ENCODE assay signal across 26 mouse cellular contexts in genomic region chr13:96588642-96589041, GRCm38 (mm10). TPM values are rescaled to one million over a fixed set of nuclear protein-coding genes. Genes with fewer than 3 reads are reported as not detected.
DNase-seq lines count a peak whose midpoint lies in the region; ATAC-seq lines count a peak whose summit lies in the region.
"Had no signal": no experiment of that assay in that cellular context is flagged by ENCODE, and none has a peak within 500 bp of the region (broad histone marks: within the 10 kb centered on the region; RNA-seq: fewer than 3 reads in every experiment).

No protein-coding gene starts in this region.

- no peaks in the 10 kb centered on the region for H3K27me3 ChIP-seq in embryonic facial prominence, embryonic 14.5 days (replicated peaks; ENCODE audit: control insufficient read depth, insufficient read depth, low read length)
- no peaks in the 10 kb centered on the region for H3K27me3 ChIP-seq in embryonic facial prominence, embryonic 10.5 days (replicated peaks; ENCODE audit: low read depth, poor library complexity, severe bottlenecking)
- H3K27me3 ChIP-seq in lung, embryonic 16.5 days (ENCODE audit: control insufficient read depth, insufficient read depth, low read depth, low read length): no peaks in the 10 kb centered on the region
- no peaks in the 10 kb centered on the region for H3K27me3 ChIP-seq in embryonic facial prominence, embryonic 15.5 days
- no peaks in the 10 kb centered on the region for H3K27me3 ChIP-seq in heart, embryonic 11.5 days (ENCODE audit: control insufficient read depth, insufficient read depth, low read length)
- H3K27me3 ChIP-seq: CH12.LX; embryonic facial prominence, embryonic 13.5 days; forebrain, embryonic 12.5 days; Patski had no signal

- no peak overlapping the region for H3K4me3 ChIP-seq in embryonic facial prominence, embryonic 14.5 days (ENCODE audit: low read depth, low read length)
- H3K4me3 ChIP-seq in embryonic facial prominence, embryonic 10.5 days: no peak overlapping the region
- no peak overlapping the region for H3K4me3 ChIP-seq in lung, embryonic 16.5 days (ENCODE audit: low read length)
- no peak overlapping the region for H3K4me3 ChIP-seq in embryonic facial prominence, embryonic 15.5 days (replicated peaks)
- no peak overlapping the region for H3K4me3 ChIP-seq in heart, embryonic 11.5 days (ENCODE audit: low read depth, low read length)
- H3K4me3 ChIP-seq: embryonic facial prominence, embryonic 13.5 days; erythroblast, embryonic 14.5 days; forebrain, embryonic 10.5 days; forebrain, embryonic 12.5 days had no signal

- no peaks in the 10 kb centered on the region for H3K9me3 ChIP-seq in embryonic facial prominence, embryonic 14.5 days (ENCODE audit: control insufficient read depth, low read length)
- no peaks in the 10 kb centered on the region for H3K9me3 ChIP-seq in embryonic facial prominence, embryonic 10.5 days
- no peaks in the 10 kb centered on the region for H3K9me3 ChIP-seq in lung, embryonic 16.5 days (ENCODE audit: control insufficient read depth, low read length)
- no peaks in the 10 kb centered on the region for H3K9me3 ChIP-seq in embryonic facial prominence, embryonic 15.5 days (replicated peaks)
- H3K9me3 ChIP-seq in heart, embryonic 11.5 days (replicated peaks; ENCODE audit: control insufficient read depth, low read length): no peaks in the 10 kb centered on the region
- H3K9me3 ChIP-seq: embryonic facial prominence, embryonic 13.5 days; forebrain, embryonic 10.5 days; forebrain, embryonic 12.5 days; G1E had no signal

- H3K27ac ChIP-seq in embryonic facial prominence, embryonic 14.5 days (replicated peaks; ENCODE audit: low read depth, low read length): peak overlapping the region; percentile 39
- no peak overlapping the region for H3K27ac ChIP-seq in embryonic facial prominence, embryonic 10.5 days (replicated peaks)
- peak overlapping the region; percentile 27; the same call in 1 of the 2 replicates for H3K27ac ChIP-seq in lung, embryonic 16.5 days (ENCODE audit: low read length)
- H3K27ac ChIP-seq in embryonic facial prominence, embryonic 15.5 days (replicated peaks): 0 out of 2 replicates have a peak overlapping the region, but pooled peaks have one; percentile 67
- H3K27ac ChIP-seq in heart, embryonic 11.5 days (ENCODE audit: low read depth, low read length): no peak overlapping the region
- H3K27ac ChIP-seq: forebrain, embryonic 10.5 days; forebrain, embryonic 12.5 days had no signal

- H3K4me2 ChIP-seq in embryonic facial prominence, embryonic 14.5 days (ENCODE audit: low read depth, low read length): no peak overlapping the region
- H3K4me2 ChIP-seq in lung, embryonic 16.5 days (ENCODE audit: low read depth, low read length): no peak overlapping the region
- H3K4me2 ChIP-seq in embryonic facial prominence, embryonic 15.5 days (replicated peaks): no peak overlapping the region
- H3K4me2 ChIP-seq in heart, embryonic 11.5 days: no peak overlapping the region
- H3K4me2 ChIP-seq: embryonic facial prominence, embryonic 13.5 days; forebrain, embryonic 12.5 days had no signal

- WGBS in embryonic facial prominence, embryonic 14.5 days: 87% methylated on average over 1 of the region's 1 CpGs
- 66% methylated on average over 1 of the region's 1 CpGs for WGBS in embryonic facial prominence, embryonic 10.5 days
- 78% methylated on average over 1 of the region's 1 CpGs for WGBS in lung, embryonic 16.5 days
- 35% methylated on average over 1 of the region's 1 CpGs for WGBS in embryonic facial prominence, embryonic 15.5 days
- 76% methylated on average over 1 of the region's 1 CpGs for WGBS in heart, embryonic 11.5 days (ENCODE audit: insufficient replicate concordance)

- peak; percentile 78 for DNase-seq in embryonic facial prominence, embryonic 14.5 days (ENCODE audit: low spot score)
- no peak for DNase-seq in embryonic facial prominence, embryonic 10.5 days (ENCODE audit: low spot score)
- no peak for DNase-seq in lung, postnatal 10 days
- DNase-seq: adrenal gland, adult 8-10 months; adrenal gland, postnatal 14 days; adrenal gland, postnatal 36 days; B cell, adult 2 months; cerebellum, adult 11-12 months; cerebellum, adult 2 months; cerebellum, adult 9-10 months; cerebellum, postnatal 10 days; cerebellum, postnatal 25 days had no signal

- H3K36me3 ChIP-seq in embryonic facial prominence, embryonic 14.5 days (ENCODE audit: control insufficient read depth, insufficient read depth, low read length): no peaks in the 10 kb centered on the region
- H3K36me3 ChIP-seq in embryonic facial prominence, embryonic 10.5 days (replicated peaks): no peaks in the 10 kb centered on the region
- H3K36me3 ChIP-seq in lung, embryonic 16.5 days (ENCODE audit: control insufficient read depth, insufficient read depth, low read length): no peaks in the 10 kb centered on the region
- H3K36me3 ChIP-seq in embryonic facial prominence, embryonic 15.5 days: no peaks in the 10 kb centered on the region
- H3K36me3 ChIP-seq in heart, embryonic 11.5 days (ENCODE audit: control insufficient read depth, insufficient read depth, low read length): no peaks in the 10 kb centered on the region
- H3K36me3 ChIP-seq: embryonic facial prominence, embryonic 13.5 days; forebrain, embryonic 10.5 days; forebrain, embryonic 12.5 days had no signal

- ATAC-seq in embryonic facial prominence, embryonic 14.5 days (ENCODE audit: low read depth): peak; percentile 78
- no peak for ATAC-seq in lung, embryonic 16.5 days (ENCODE audit: low read depth)
- 0 out of 2 replicates have a peak, but pooled peaks have one; percentile 24 for ATAC-seq in embryonic facial prominence, embryonic 15.5 days (ENCODE audit: insufficient number of reproducible peaks, low FRiP score, low TSS enrichment, low read depth)
- no peak for ATAC-seq in heart, embryonic 11.5 days (replicated peaks; ENCODE audit: insufficient number of reproducible peaks, low FRiP score, low TSS enrichment)
- ATAC-seq: activated CD4-positive, CD25-positive, alpha-beta regulatory T cell, adult 4 months; CD4-positive, CD25-positive, alpha-beta regulatory T cell, adult 4 months; forebrain, embryonic 14.5 days; forebrain, embryonic 16.5 days; Patski had no signal

- H3K9ac ChIP-seq in embryonic facial prominence, embryonic 14.5 days (ENCODE audit: low read depth, low read length): no peak overlapping the region
- H3K9ac ChIP-seq in lung, embryonic 16.5 days (ENCODE audit: low read length): no peak overlapping the region
- H3K9ac ChIP-seq in embryonic facial prominence, embryonic 15.5 days: no peak overlapping the region
- no peak overlapping the region for H3K9ac ChIP-seq in heart, embryonic 11.5 days (ENCODE audit: low read depth, low read length)
- H3K9ac ChIP-seq: embryonic facial prominence, embryonic 13.5 days; forebrain, embryonic 12.5 days had no signal

- peaks cover 16% of the 10 kb centered on the region for H3K4me1 ChIP-seq in embryonic facial prominence, embryonic 14.5 days (ENCODE audit: control insufficient read depth, insufficient read depth, low read length)
- H3K4me1 ChIP-seq in embryonic facial prominence, embryonic 10.5 days: 0 out of 2 replicates have a peak, but pooled peaks cover 3% of the 10 kb centered on the region
- no peaks in the 10 kb centered on the region for H3K4me1 ChIP-seq in lung, embryonic 16.5 days (replicated peaks; ENCODE audit: control insufficient read depth, insufficient read depth, low read length)
- peaks cover 13% of the 10 kb centered on the region for H3K4me1 ChIP-seq in embryonic facial prominence, embryonic 15.5 days
- no peaks in the 10 kb centered on the region for H3K4me1 ChIP-seq in heart, embryonic 11.5 days (ENCODE audit: control insufficient read depth, insufficient read depth, low read length)

RNA-seq across cellular contexts. Expression of gene Col4a3bp, which starts 46.2 kb away (rescaled TPM):
- 10.2 and 10.8 TPM in 2 replicates for polyA plus RNA-seq in embryonic facial prominence, embryonic 14.5 days (2014; fragmentation: Nextera tagmentation; extraction: Ambion mirVana)
- polyA plus RNA-seq in embryonic facial prominence, embryonic 10.5 days (2016; fragmentation: Nextera tagmentation; extraction: Ambion mirVana): 6.8 and 7.3 TPM in 2 replicates
- 9.2 and 10.3 TPM in 2 replicates for polyA plus RNA-seq in lung, embryonic 16.5 days (2015; fragmentation: Nextera tagmentation; extraction: Ambion mirVana)
- 10.4 and 12.2 TPM in 2 replicates for polyA plus RNA-seq in embryonic facial prominence, embryonic 15.5 days (2015; fragmentation: Nextera tagmentation; extraction: Ambion mirVana)
- 8.2 and 10.1 TPM in 2 replicates for polyA plus RNA-seq in heart, embryonic 11.5 days (2014; fragmentation: Nextera tagmentation; extraction: Ambion mirVana)

RNA-seq across cellular contexts. Expression of gene Polk, which starts 46.3 kb away (rescaled TPM):
- polyA plus RNA-seq in embryonic facial prominence, embryonic 14.5 days (2014; fragmentation: Nextera tagmentation; extraction: Ambion mirVana): 10.1 and 10.7 TPM in 2 replicates
- polyA plus RNA-seq in embryonic facial prominence, embryonic 10.5 days (2016; fragmentation: Nextera tagmentation; extraction: Ambion mirVana): 9.5 and 9.9 TPM in 2 replicates
- 9.9 and 10.5 TPM in 2 replicates for polyA plus RNA-seq in lung, embryonic 16.5 days (2015; fragmentation: Nextera tagmentation; extraction: Ambion mirVana)
- polyA plus RNA-seq in embryonic facial prominence, embryonic 15.5 days (2015; fragmentation: Nextera tagmentation; extraction: Ambion mirVana): 11.3 and 13.3 TPM in 2 replicates
- 5.8 and 7.6 TPM in 2 replicates for polyA plus RNA-seq in heart, embryonic 11.5 days (2014; fragmentation: Nextera tagmentation; extraction: Ambion mirVana)

Comparison
In these comparisons a context has a peak if more than half of its experiments do, and no peak if none do; other contexts are left out.
1. H3K27ac ChIP-seq: peak in embryonic facial prominence, embryonic 14.5 days (single experiment), lung, embryonic 16.5 days (single experiment) and embryonic facial prominence, embryonic 15.5 days (single experiment); none in embryonic facial prominence, embryonic 10.5 days (single experiment) and heart, embryonic 11.5 days (single experiment).
2. ATAC-seq: peak in embryonic facial prominence, embryonic 14.5 days (single experiment) and embryonic facial prominence, embryonic 15.5 days (single experiment); none in lung, embryonic 16.5 days (single experiment) and heart, embryonic 11.5 days (single experiment).